Mouse (Mus musculus) layer of hippocampus, postnatal 14 days (tissue): ENCODE results near the gene Gm20877. TPM values are rescaled to one million over a fixed set of nuclear protein-coding genes. Genes with fewer than 3 reads are reported as not detected.
"Not testable (repeated sequence)": the region's sequence is repeated elsewhere in the genome, so short reads cannot be mapped to it uniquely, and the experiment has no call there.

ENCODE experiments used
- DNase-seq, 2 experiments: peaks; one replicate each; pipeline ENCODE4 v3.0.0; 2021 to 2022; ENCODE audit warnings: low spot score in 2 of 2, mixed read lengths in 1 of 2
- long read RNA-seq, 2 experiments: library from polyadenylated mRNA; stranded (forward); transcript quantifications; one replicate each; pipeline ENCODE4 v2.0.0; 2021
- total RNA-seq, 2 experiments: library from RNA; stranded (reverse); gene quantifications; 2 replicates each; pipeline ENCODE4 v1.2.3; 2021

Gene Gm20877
- not detected for total RNA-seq
- long read RNA-seq, experiment 1, result 0 reads
- long read RNA-seq, experiment 2, result 0 reads

DNA sequence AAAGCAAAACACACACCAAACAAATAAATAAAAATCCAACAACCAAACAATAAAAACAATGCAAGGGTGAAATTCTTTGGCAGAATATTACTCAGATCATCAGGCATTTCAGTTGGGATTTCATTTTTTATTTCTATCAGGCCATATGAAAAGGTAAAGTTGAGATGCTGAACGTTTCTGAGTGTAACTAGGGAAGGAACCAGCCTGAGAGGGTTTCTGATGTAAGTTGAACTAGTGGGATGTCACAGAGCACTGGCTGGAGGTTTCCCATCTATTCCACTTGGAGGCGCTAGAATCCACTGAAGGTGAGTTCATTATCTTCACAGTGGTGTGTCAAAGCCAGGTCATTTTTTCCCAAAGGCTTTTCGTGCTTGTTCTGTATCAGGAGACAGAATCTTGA is at the start of gene Gm20877:
Gene Gm20877, plus strand, starts transcription at position 301 of the 400 bp plus-strand sequence.
- not testable (repeated sequence) for DNase-seq
